Mouse (Mus musculus) MEL (cell line): ENCODE measurements around the gene Dcbld1. TPM values are rescaled to one million over a fixed set of nuclear protein-coding genes. Genes with fewer than 3 reads are reported as not detected.

Source experiments
- DNase-seq: peaks from one replicate; pipeline ENCODE4 v3.0.0; 2011; ENCODE audit warnings: low read depth, low spot score
- H3K27ac ChIP-seq: 2 replicates; pipeline ENCODE4 v1.5.1; 2012; ENCODE audit warnings: low read depth, mild to moderate bottlenecking, control low read depth, low read length, moderate library complexity; ENCODE audit not compliant: control insufficient read depth
- H3K27me3 ChIP-seq, 2 experiments: fragments of 150-350 bp in 1 of 2; sonication (generic) in 1 of 2; 2 replicates each; pipeline ENCODE4 v1.6.1; 2012; ENCODE audit warnings: low read length in 2 of 2, mild to moderate bottlenecking in 2 of 2, improper control_type of control experiment in 1 of 2, moderate library complexity in 1 of 2; ENCODE audit not compliant: insufficient read depth in 2 of 2, control insufficient read depth in 1 of 2
- H3K36me3 ChIP-seq, 2 experiments: 2 replicates each; pipeline ENCODE4 v1.6.1; 2012 to 2014; ENCODE audit warnings: low read length in 2 of 2, improper control_type of control experiment in 1 of 2, inconsistent platforms in 1 of 2, mild to moderate bottlenecking in 1 of 2; ENCODE audit not compliant: insufficient read depth in 2 of 2, control insufficient read depth in 1 of 2
- H3K4me1 ChIP-seq, 2 experiments: fragments of 150-350 bp in 1 of 2; sonication (generic) in 1 of 2; 2 replicates each; pipeline ENCODE4 v1.6.1; 2012; ENCODE audit warnings: low read length in 2 of 2, improper control_type of control experiment in 1 of 2, mild to moderate bottlenecking in 1 of 2; ENCODE audit not compliant: insufficient read depth in 2 of 2, control insufficient read depth in 1 of 2
- H3K4me3 ChIP-seq, 2 experiments: fragments of 150-350 bp in 1 of 2; sonication (generic) in 1 of 2; 2 replicates each; pipeline ENCODE4 v1.5.1; 2012; ENCODE audit warnings: low read depth in 2 of 2, low read length in 2 of 2, mild to moderate bottlenecking in 2 of 2, moderate library complexity in 2 of 2, control low read depth in 1 of 2, improper control_type of control experiment in 1 of 2; ENCODE audit not compliant: control insufficient read depth in 1 of 2, insufficient read depth in 1 of 2
- H3K79me2 ChIP-seq: 2 replicates; pipeline ENCODE4 v1.6.1; 2012; ENCODE audit warnings: mild to moderate bottlenecking, low read length, moderate library complexity; ENCODE audit not compliant: control insufficient read depth, poor library complexity, insufficient read depth
- H3K9ac ChIP-seq: 2 replicates; pipeline ENCODE4 v1.6.1; 2012; ENCODE audit warnings: low read depth, mild to moderate bottlenecking, control low read depth, low read length, moderate library complexity; ENCODE audit not compliant: control insufficient read depth, poor library complexity, severe bottlenecking
- H3K9me3 ChIP-seq: fragments of 150-350 bp; sonication (generic); replicated peaks from 2 replicates; pipeline ENCODE4 v1.6.1; 2012; ENCODE audit warnings: mild to moderate bottlenecking, low read length, improper control_type of control experiment, moderate library complexity; ENCODE audit not compliant: insufficient read depth
- EP300 ChIP-seq, 2 experiments: IDR thresholded peaks; 2 replicates each; pipeline ENCODE4 v1.6.1; 2011; ENCODE audit warnings: improper control_type of control experiment in 2 of 2, low read length in 2 of 2, low read depth in 1 of 2, mild to moderate bottlenecking in 1 of 2
- HCFC1 ChIP-seq: IDR thresholded peaks from 2 replicates; pipeline ENCODE4 v1.6.1; 2012; ENCODE audit warnings: low read depth, mild to moderate bottlenecking, inconsistent platforms, low read length, improper control_type of control experiment, moderate library complexity
- KAT2A ChIP-seq: conservative IDR thresholded peaks from 2 replicates; pipeline ENCODE4 v1.6.1; 2012; ENCODE audit warnings: low read depth, low read length, improper control_type of control experiment, inconsistent platforms
- MAZ ChIP-seq: IDR thresholded peaks from 2 replicates; pipeline ENCODE4 v1.6.1; 2012; ENCODE audit warnings: low read depth, mild to moderate bottlenecking, inconsistent platforms, low read length, improper control_type of control experiment
- MEF2A ChIP-seq: IDR thresholded peaks from 2 replicates; pipeline ENCODE4 v1.6.1; 2014; ENCODE audit warnings: low read depth, mild to moderate bottlenecking, inconsistent platforms, low read length, improper control_type of control experiment; ENCODE audit not compliant: poor library complexity, insufficient replicate concordance, severe bottlenecking; ENCODE audit errors: extremely low read depth
- MYC ChIP-seq: IDR thresholded peaks from 2 replicates; pipeline ENCODE4 v1.6.1; 2011; ENCODE audit warnings: low read depth, mild to moderate bottlenecking, low read length, improper control_type of control experiment, moderate library complexity
- NELFE ChIP-seq: IDR thresholded peaks from 2 replicates; pipeline ENCODE4 v1.6.1; 2011; ENCODE audit warnings: low read depth, low read length, improper control_type of control experiment
- POLR2AphosphoS5 ChIP-seq: IDR thresholded peaks from 2 replicates; pipeline ENCODE4 v1.6.1; 2012; ENCODE audit warnings: low read depth, borderline replicate concordance, mild to moderate bottlenecking, inconsistent platforms, low read length, moderate library complexity, mixed read lengths
- RCOR1 ChIP-seq: IDR thresholded peaks from 2 replicates; pipeline ENCODE4 v1.6.1; 2012; ENCODE audit warnings: low read depth, mild to moderate bottlenecking, inconsistent platforms, low read length, improper control_type of control experiment
- TAL1 ChIP-seq: IDR thresholded peaks from 2 replicates; pipeline ENCODE4 v1.6.1; 2012; ENCODE audit warnings: mild to moderate bottlenecking, inconsistent platforms, low read length, moderate library complexity, mixed read lengths
- TBP ChIP-seq: IDR thresholded peaks from 2 replicates; pipeline ENCODE4 v1.8.0; 2011; ENCODE audit warnings: low read depth, low read length, improper control_type of control experiment
- TCF12 ChIP-seq: IDR thresholded peaks from 2 replicates; pipeline ENCODE4 v1.6.1; 2014; ENCODE audit warnings: low read depth, mild to moderate bottlenecking, inconsistent platforms, low read length, improper control_type of control experiment, moderate library complexity
- UBTF ChIP-seq: IDR thresholded peaks from 2 replicates; pipeline ENCODE4 v1.6.1; 2012; ENCODE audit warnings: low read depth, mild to moderate bottlenecking, inconsistent platforms, low read length, improper control_type of control experiment, moderate library complexity, borderline replicate concordance; ENCODE audit not compliant: insufficient read depth
- polyA plus RNA-seq, 2 experiments: library from polyadenylated mRNA; stranded (reverse) in 1 of 2; unstranded in 1 of 2; fragments of >175 nt in 1 of 2; fragments of >200 nt in 1 of 2; gene quantifications; 2 replicates each; pipeline versions ENCODE4 v1.2.1 to v1.2.4; 2012; ENCODE audit warnings: low replicate concordance in 2 of 2, low read depth in 1 of 2; ENCODE audit not compliant: insufficient read length in 2 of 2, insufficient read depth in 1 of 2, missing spikeins in 1 of 2
- total RNA-seq: library from RNA; depleted of rRNA; stranded (reverse); fragments of 300-350 nt; gene quantifications from 2 replicates; pipeline ENCODE4 v1.2.3, GENCODE M21; 2012

Gene Dcbld1
- total and polyA plus RNA-seq, 3 experiments: 4.0 to 7.1 TPM; not detected in 1

DNA sequence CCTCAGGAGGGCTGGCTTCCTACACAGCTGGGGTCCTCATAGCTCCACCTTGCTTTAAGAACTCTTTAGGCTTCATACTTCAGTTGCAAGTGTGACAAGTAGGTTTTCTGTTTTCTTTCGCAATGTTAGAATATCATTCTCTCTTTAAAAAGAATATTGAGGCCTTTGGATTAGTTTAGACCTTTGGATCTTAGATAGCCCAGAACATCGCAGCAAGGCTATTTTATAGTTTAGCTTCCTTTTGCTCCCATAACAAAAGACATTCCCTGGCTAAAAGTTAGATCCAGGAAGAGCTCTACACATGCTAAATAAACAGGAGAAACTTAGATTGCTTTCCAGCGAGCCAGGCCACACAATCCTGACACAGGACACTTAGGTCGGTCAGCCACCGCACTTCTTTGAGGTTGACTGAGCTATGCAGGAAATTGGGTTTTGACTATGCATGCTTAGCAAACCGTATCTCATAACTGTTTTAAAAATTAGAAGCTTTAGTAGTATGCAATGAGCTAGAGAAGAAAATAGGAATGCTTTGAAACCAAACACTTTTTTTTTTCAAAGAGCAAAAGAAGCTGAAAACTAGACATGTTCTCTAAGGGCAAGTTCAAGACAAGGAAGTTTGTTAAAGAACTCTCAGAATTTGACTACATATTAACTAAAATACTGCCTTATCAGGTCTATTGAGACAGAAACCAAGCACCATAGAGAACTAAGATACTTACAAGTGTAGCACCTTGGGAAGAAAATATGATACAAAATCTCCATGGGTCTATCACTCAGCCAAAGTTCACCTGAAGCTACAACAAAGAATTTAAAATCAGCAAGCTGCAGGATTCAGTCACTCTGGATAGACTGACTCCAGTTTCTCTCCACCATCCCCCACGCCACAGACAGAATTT lies 38.2 kb upstream of the Dcbld1 start, which contains the start of gene Ros1:
Gene Ros1 (minus strand): TSS at position 288 of the 896 bp plus-strand sequence.
- Histone ChIP-seq H3K79me2 (no peaks in the 10 kb centered on the region), H3K36me3 (no peaks in the 10 kb centered on the region), H3K4me1 (no peaks in the 10 kb centered on the region), H3K9ac (no peak within 1 kb of the TSS), H3K9me3 (no peaks in the 10 kb centered on the region), H3K27ac (no peak within 1 kb of the TSS), H3K27me3 (peaks cover 0 to 3% of the 10 kb centered on the region in 2 experiments; a peak in 2 of 4 replicates)
- DNase-seq: no peak
- no peak for TF ChIP-seq TBP
- TF ChIP-seq RCOR1: no peak
- no peak for TF ChIP-seq MYC
- no peak for TF ChIP-seq POLR2AphosphoS5
- no peak for TF ChIP-seq NELFE
- TF ChIP-seq HCFC1: no peak
- TF ChIP-seq, all 39 proteins: peak for 0
- H3K4me3 ChIP-seq: no peak within 1 kb of the TSS

DNA sequence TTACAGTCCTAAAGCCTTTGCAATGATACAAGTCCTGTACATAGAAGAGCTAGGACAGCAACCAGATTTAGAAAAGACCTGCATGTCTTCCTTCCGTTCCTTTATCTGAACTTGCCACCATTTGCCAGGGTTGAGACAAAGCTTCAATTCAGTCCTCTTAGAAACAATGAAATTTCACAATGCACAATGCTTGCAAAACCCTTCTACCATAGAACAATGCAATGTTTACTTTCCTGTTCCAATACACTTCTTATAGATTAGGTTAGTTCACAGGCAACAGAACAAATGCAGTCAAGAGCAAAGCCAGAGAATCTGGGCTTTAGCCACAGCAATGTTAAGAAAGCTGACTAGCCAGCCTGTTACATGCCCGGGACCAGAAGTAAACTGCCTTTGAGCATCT lies 29.4 kb upstream of the Dcbld1 start:
- H3K4me3 ChIP-seq: no peak overlapping the region
- H3K27ac ChIP-seq: no peak overlapping the region
- no peaks in the 10 kb centered on the region for H3K9me3 ChIP-seq
- H3K4me1 ChIP-seq: no peaks in the 10 kb centered on the region
- TF ChIP-seq MAZ: no peak
- no peak for TF ChIP-seq MEF2A
- no peak for TF ChIP-seq HCFC1
- TF ChIP-seq EP300 (IDR thresholded peaks at IDR 0.05; ENCODE audit: low read depth in 1 of 2, low read length in 2 of 2): no peak
- no peak for TF ChIP-seq TCF12
- TF ChIP-seq KAT2A: no peak
- no peak for TF ChIP-seq UBTF
- TF ChIP-seq MYC: no peak
- no peak for TF ChIP-seq TAL1
- TF ChIP-seq, all 39 proteins: peak for 0
- H3K9ac ChIP-seq: no peak overlapping the region
- H3K36me3 ChIP-seq: no peaks in the 10 kb centered on the region
- no peak for DNase-seq
- no peaks in the 10 kb centered on the region for H3K79me2 ChIP-seq
- no peaks in the 10 kb centered on the region for H3K27me3 ChIP-seq
